Comparison of ENCODE assay signal across 8 mouse cellular contexts in genomic region chr13:55472132-55473022, GRCm38 (mm10). TPM values are rescaled to one million over a fixed set of nuclear protein-coding genes. Genes with fewer than 3 reads are reported as not detected.
DNase-seq lines count a peak whose midpoint lies in the region; ATAC-seq lines count a peak whose summit lies in the region.

No protein-coding gene starts in this region.

- peak overlapping the region; percentile 98 for H3K4me2 ChIP-seq in forebrain, embryonic 13.5 days
- peak overlapping the region; percentile 96 for H3K4me2 ChIP-seq in liver, embryonic 12.5 days
- H3K4me2 ChIP-seq in neural tube, embryonic 12.5 days (replicated peaks), result peak overlapping the region; percentile 96

- 0 out of 2 replicates have a peak overlapping the region, but pooled peaks have one; percentile 7 for H3K27ac ChIP-seq in brown adipose tissue, adult 24 weeks (replicated peaks; ENCODE audit: low read depth, low read length)
- H3K27ac ChIP-seq in forebrain, embryonic 13.5 days, result peak overlapping the region; percentile 90
- no peak overlapping the region for H3K27ac ChIP-seq in liver, embryonic 12.5 days
- peak overlapping the region; percentile 86 for H3K27ac ChIP-seq in neural tube, embryonic 12.5 days

- no peaks in the 10 kb centered on the region for H3K27me3 ChIP-seq in forebrain, embryonic 13.5 days
- H3K27me3 ChIP-seq in liver, embryonic 12.5 days (replicated peaks), result peaks cover 97% of the 10 kb centered on the region
- no peaks in the 10 kb centered on the region for H3K27me3 ChIP-seq in neural tube, embryonic 12.5 days (replicated peaks)

- ATAC-seq in forebrain, embryonic 13.5 days, result peak; percentile 48
- peak; percentile 32 for ATAC-seq in inflammation-experienced regulatory T-cells, adult 6 months
- peak; percentile 21; the same call in 1 of the 2 replicates for ATAC-seq in liver, embryonic 12.5 days
- ATAC-seq in neural tube, embryonic 12.5 days (ENCODE audit: low FRiP score, low read depth), result peak; percentile 49

- WGBS in forebrain, embryonic 13.5 days, result 1% methylated on average over 100 of the region's 103 CpGs
- under 1% methylated on average over 103 of the region's 103 CpGs for WGBS in liver, embryonic 12.5 days (ENCODE audit: insufficient replicate concordance)
- under 1% methylated on average over 103 of the region's 103 CpGs for WGBS in neural tube, embryonic 12.5 days

- no peaks in the 10 kb centered on the region; the same call in 1 of the 2 replicates for H3K4me1 ChIP-seq in brown adipose tissue, adult 24 weeks (ENCODE audit: control insufficient read depth, insufficient read depth, insufficient read length, low read length)
- H3K4me1 ChIP-seq in forebrain, embryonic 13.5 days, result peaks cover 85% of the 10 kb centered on the region
- H3K4me1 ChIP-seq in liver, embryonic 12.5 days, result peaks cover 24% of the 10 kb centered on the region
- peaks cover 76% of the 10 kb centered on the region for H3K4me1 ChIP-seq in neural tube, embryonic 12.5 days

- peak; percentile 59 for DNase-seq in ovary, postnatal 36 days (ENCODE audit: low spot score)
- DNase-seq in ovary, postnatal 10 days (ENCODE audit: low spot score), result no peak
- peak; percentile 68 for DNase-seq in thymus, postnatal 4 days

- peak overlapping the region; percentile 65 for H3K4me3 ChIP-seq in brown adipose tissue, adult 24 weeks (ENCODE audit: insufficient read depth, low read depth, low read length)
- H3K4me3 ChIP-seq in forebrain, embryonic 13.5 days, result peak overlapping the region; percentile 51
- peak overlapping the region; percentile 65 for H3K4me3 ChIP-seq in liver, embryonic 12.5 days
- peak overlapping the region; percentile 52 for H3K4me3 ChIP-seq in neural tube, embryonic 12.5 days

- H3K36me3 ChIP-seq in forebrain, embryonic 13.5 days (ENCODE audit: poor library complexity, severe bottlenecking), result peaks cover 45% of the 10 kb centered on the region
- peaks cover 23% of the 10 kb centered on the region for H3K36me3 ChIP-seq in liver, embryonic 12.5 days
- H3K36me3 ChIP-seq in neural tube, embryonic 12.5 days, result peaks cover 40% of the 10 kb centered on the region

- no peaks in the 10 kb centered on the region for H3K9me3 ChIP-seq in forebrain, embryonic 13.5 days (replicated peaks)
- no peaks in the 10 kb centered on the region for H3K9me3 ChIP-seq in liver, embryonic 12.5 days (replicated peaks)
- H3K9me3 ChIP-seq in neural tube, embryonic 12.5 days, result no peaks in the 10 kb centered on the region

- H3K9ac ChIP-seq in forebrain, embryonic 13.5 days, result peak overlapping the region; percentile 85
- H3K9ac ChIP-seq in liver, embryonic 12.5 days, result peak overlapping the region; percentile 55
- peak overlapping the region; percentile 82 for H3K9ac ChIP-seq in neural tube, embryonic 12.5 days

RNA-seq across cellular contexts. Expression of gene Prr7, which starts 8.3 kb away (rescaled TPM):
- not detected in 2 replicates for polyA plus RNA-seq in brown adipose tissue, adult 24 weeks (2012; ENCODE audit: insufficient read depth, insufficient read length, missing spikeins)
- 1.6 and 2.2 TPM in 2 replicates for polyA plus RNA-seq in forebrain, embryonic 13.5 days (2015; fragmentation: Nextera tagmentation; extraction: Ambion mirVana)
- under 1 TPM in 1 of 3 experiments, not detected in 2; 0.26 TPM for polyA plus RNA-seq in inflammation-experienced regulatory T-cells, adult 6 months (2017; shearing (Covaris generic))
- polyA plus RNA-seq in liver, embryonic 12.5 days (2016; fragmentation: Nextera tagmentation; extraction: Ambion mirVana), result not detected in 2 replicates
- polyA plus RNA-seq in neural tube, embryonic 12.5 days (2016; fragmentation: Nextera tagmentation; extraction: Ambion mirVana), result 1.8 TPM in 2 replicates

RNA-seq across cellular contexts. Expression of gene Dbn1, which starts 15.5 kb away (rescaled TPM):
- 7.6 and 8.3 TPM in 2 replicates for polyA plus RNA-seq in brown adipose tissue, adult 24 weeks (2012; ENCODE audit: insufficient read depth, insufficient read length, missing spikeins)
- polyA plus RNA-seq in forebrain, embryonic 13.5 days (2015; fragmentation: Nextera tagmentation; extraction: Ambion mirVana), result 639 and 641 TPM in 2 replicates
- polyA plus RNA-seq in inflammation-experienced regulatory T-cells, adult 6 months (2017; shearing (Covaris generic)), result under 1 TPM in 1 of 3 experiments, not detected in 2; 0.15 TPM
- polyA plus RNA-seq in liver, embryonic 12.5 days (2016; fragmentation: Nextera tagmentation; extraction: Ambion mirVana), result 24.2 and 27.0 TPM in 2 replicates
- 575 and 596 TPM in 2 replicates for polyA plus RNA-seq in neural tube, embryonic 12.5 days (2016; fragmentation: Nextera tagmentation; extraction: Ambion mirVana)

RNA-seq across cellular contexts. Expression of gene Grk6, which starts 27.5 kb away (rescaled TPM):
- polyA plus RNA-seq in brown adipose tissue, adult 24 weeks (2012; ENCODE audit: insufficient read depth, insufficient read length, missing spikeins), result 10.5 and 17.4 TPM in 2 replicates
- polyA plus RNA-seq in forebrain, embryonic 13.5 days (2015; fragmentation: Nextera tagmentation; extraction: Ambion mirVana), result 24.9 and 26.9 TPM in 2 replicates
- polyA plus RNA-seq in inflammation-experienced regulatory T-cells, adult 6 months (2017; shearing (Covaris generic)), result 10 to 100 TPM; 35.3 to 50.0 (median 40.5) TPM
- polyA plus RNA-seq in liver, embryonic 12.5 days (2016; fragmentation: Nextera tagmentation; extraction: Ambion mirVana), result 44.1 and 44.6 TPM in 2 replicates
- polyA plus RNA-seq in neural tube, embryonic 12.5 days (2016; fragmentation: Nextera tagmentation; extraction: Ambion mirVana), result 51.8 and 52.4 TPM in 2 replicates

RNA-seq across cellular contexts. Expression of gene Pdlim7, which starts 41.1 kb away (rescaled TPM):
- 8.0 and 16.1 TPM in 2 replicates for polyA plus RNA-seq in brown adipose tissue, adult 24 weeks (2012; ENCODE audit: insufficient read depth, insufficient read length, missing spikeins)
- 152 and 157 TPM in 2 replicates for polyA plus RNA-seq in forebrain, embryonic 13.5 days (2015; fragmentation: Nextera tagmentation; extraction: Ambion mirVana)
- 10 to 100 TPM; 13.2 to 15.7 (median 13.5) TPM for polyA plus RNA-seq in inflammation-experienced regulatory T-cells, adult 6 months (2017; shearing (Covaris generic))
- polyA plus RNA-seq in liver, embryonic 12.5 days (2016; fragmentation: Nextera tagmentation; extraction: Ambion mirVana), result 44.3 and 45.2 TPM in 2 replicates
- 158 and 166 TPM in 2 replicates for polyA plus RNA-seq in neural tube, embryonic 12.5 days (2016; fragmentation: Nextera tagmentation; extraction: Ambion mirVana)

RNA-seq across cellular contexts. Expression of gene F12, which starts 45.8 kb away (rescaled TPM):
- polyA plus RNA-seq in brown adipose tissue, adult 24 weeks (2012; ENCODE audit: insufficient read depth, insufficient read length, missing spikeins), result not detected in 2 replicates
- not detected in 2 replicates for polyA plus RNA-seq in forebrain, embryonic 13.5 days (2015; fragmentation: Nextera tagmentation; extraction: Ambion mirVana)
- under 1 TPM in 1 of 3 experiments, not detected in 2; 0.24 TPM for polyA plus RNA-seq in inflammation-experienced regulatory T-cells, adult 6 months (2017; shearing (Covaris generic))
- 55.9 and 57.0 TPM in 2 replicates for polyA plus RNA-seq in liver, embryonic 12.5 days (2016; fragmentation: Nextera tagmentation; extraction: Ambion mirVana)
- 0.17 TPM in 1 of 2 replicates, not detected in the other for polyA plus RNA-seq in neural tube, embryonic 12.5 days (2016; fragmentation: Nextera tagmentation; extraction: Ambion mirVana)

Comparison
In these comparisons a context has a peak if more than half of its experiments do, and no peak if none do; other contexts are left out.
1. RNA of gene Dbn1, which starts 15.5 kb away (polyA plus RNA-seq): 639 to 641 TPM in forebrain, embryonic 13.5 days and 575 to 596 TPM in neural tube, embryonic 12.5 days; 24.2 to 27.0 TPM in liver, embryonic 12.5 days, 7.6 to 8.3 TPM in brown adipose tissue, adult 24 weeks and 0.15 TPM in inflammation-experienced regulatory T-cells, adult 6 months; every median in the first group is over 10 times any median in the second.
2. Peak in every context shown above with its lines, with median percentiles within 50 percentile points of each other: H3K4me3 ChIP-seq, ATAC-seq, H3K4me2 ChIP-seq and H3K9ac ChIP-seq.